Mouse (Mus musculus): Measurements from ENCODE around the gene Gapdh.

Gene Gapdh

GRCm38 (mm10) chr6:125148926-125149568 is 17.2 kb downstream of the Gapdh start:
- peak; percentile 85 for DNase-seq (ENCODE audit: low read depth)

- peak; percentile 71 for DNase-seq (ENCODE audit: low read depth)
These were observed 17.9 kb downstream of the Gapdh start for GRCm38 (mm10) chr6:125148251-125148925.

GRCm38 (mm10) chr6:125147329-125147728 is 18.9 kb downstream of the Gapdh start:
- DNase-seq (ENCODE audit: low read depth) = no peak

- DNase-seq (ENCODE audit: low read depth) = peak; percentile 82
These were observed 19.5 kb downstream of the Gapdh start for GRCm38 (mm10) chr6:125146797-125147196.

- no peak for DNase-seq (ENCODE audit: low read depth)
These were observed 20.1 kb downstream of the Gapdh start for GRCm38 (mm10) chr6:125146148-125146547.

- DNase-seq (ENCODE audit: low read depth) = no peak
These were observed 20.8 kb downstream of the Gapdh start for GRCm38 (mm10) chr6:125145479-125145951.

GRCm38 (mm10) chr6:125145001-125145400 is 21.3 kb downstream of the Gapdh start, which contains the start of gene Iffo1:
TSS of gene Iffo1 (plus strand) at chr6:125145241.
- peak; percentile 90 for DNase-seq (ENCODE audit: low read depth)

- no peak for DNase-seq (ENCODE audit: low read depth)
These were observed 22.4 kb downstream of the Gapdh start for GRCm38 (mm10) chr6:125143904-125144303.

GRCm38 (mm10) chr6:125143128-125143527 is 23.1 kb downstream of the Gapdh start:
- peak; percentile 66 for DNase-seq (ENCODE audit: low read depth)

- DNase-seq (ENCODE audit: low read depth) = no peak
These were observed 23.8 kb downstream of the Gapdh start for GRCm38 (mm10) chr6:125142436-125142835.

GRCm38 (mm10) chr6:125139747-125140146 is 26.5 kb downstream of the Gapdh start:
- no peak for DNase-seq (ENCODE audit: low read depth)

GRCm38 (mm10) chr6:125137002-125137671 is 29.1 kb downstream of the Gapdh start:
- DNase-seq (ENCODE audit: low read depth) = peak; percentile 48

- DNase-seq (ENCODE audit: low read depth) = no peak
These were observed 33.8 kb downstream of the Gapdh start for GRCm38 (mm10) chr6:125132470-125132869.

- DNase-seq (ENCODE audit: low read depth) = peak; percentile 95
These were observed 34.7 kb downstream of the Gapdh start, which contains the start of gene Nop2 for GRCm38 (mm10) chr6:125131302-125132156. TSS of gene Nop2 (plus strand) at chr6:125131909.

- DNase-seq (ENCODE audit: low read depth) = no peak
These were observed 36.4 kb downstream of the Gapdh start for GRCm38 (mm10) chr6:125129710-125130402.

GRCm38 (mm10) chr6:125128724-125129123 is 37.5 kb downstream of the Gapdh start:
- DNase-seq (ENCODE audit: low read depth) = no peak

GRCm38 (mm10) chr6:125119387-125119786 is 46.9 kb downstream of the Gapdh start:
- no peak for DNase-seq (ENCODE audit: low read depth)

GRCm38 (mm10) chr6:125112553-125112952 is 53.7 kb downstream of the Gapdh start:
- DNase-seq (ENCODE audit: low read depth) = peak; percentile 89

Data from 416B (cell line).